Mouse (Mus musculus) lung, adult 2 months (tissue): ENCODE data around the gene Gm8693.
"Not testable (repeated sequence)": the region's sequence is repeated elsewhere in the genome, so short reads cannot be mapped to it uniquely, and the experiment has no call there.

ENCODE experiments used
- CTCF ChIP-seq: fragments of 200-500 bp; IDR thresholded peaks from 2 replicates; pipeline ENCODE4 v1.5.1; 2011; ENCODE audit warnings: mild to moderate bottlenecking, low read length, control low read depth; ENCODE audit not compliant: insufficient read depth
- POLR2A ChIP-seq: fragments of 200-500 bp; IDR thresholded peaks from 2 replicates; pipeline ENCODE4 v1.6.1; 2011; ENCODE audit warnings: low read depth, mild to moderate bottlenecking, control low read depth, low read length, borderline replicate concordance; ENCODE audit errors: extremely low read depth

DNA sequence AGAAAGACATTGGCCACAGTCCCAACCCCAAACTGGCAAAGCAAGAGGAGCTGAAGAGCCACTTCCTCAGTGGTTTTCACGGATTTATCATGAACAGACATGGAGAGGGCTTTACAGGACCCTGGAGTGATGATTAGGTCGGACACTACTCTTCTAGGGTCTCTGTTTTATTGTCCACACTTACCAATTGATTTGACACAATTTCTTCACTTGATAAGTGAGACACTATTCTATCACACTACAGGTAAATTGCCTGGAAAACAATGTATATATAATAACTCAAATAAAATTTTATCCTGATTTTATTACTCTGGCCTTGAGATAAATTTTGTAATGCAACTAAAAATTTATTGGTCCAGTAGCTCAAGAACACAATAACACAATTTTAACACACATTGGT lies at the start of gene Gm8693:
- not testable (repeated sequence) for TF ChIP-seq POLR2A, CTCF
